Comparison of ENCODE assay signal across 7 mouse cellular contexts in genomic region chr2:20899301-20899700, GRCm38 (mm10).
DNase-seq lines count a peak whose midpoint lies in the region; ATAC-seq and TF ChIP-seq lines count a peak whose summit lies in the region.

No protein-coding gene starts in this region.

- no peaks in the 10 kb centered on the region for H3K4me1 ChIP-seq in kidney, postnatal 0 days (replicated peaks; ENCODE audit: insufficient read depth, low read length)
- H3K4me1 ChIP-seq in liver, embryonic 13.5 days (replicated peaks) = peaks cover 2% of the 10 kb centered on the region

- H3K4me2 ChIP-seq in kidney, postnatal 0 days (ENCODE audit: low read length) = peak overlapping the region; percentile 34; the same call in 1 of the 2 replicates
- H3K4me2 ChIP-seq in liver, embryonic 13.5 days = 0 out of 2 replicates have a peak overlapping the region, but pooled peaks have one; percentile 11

- H3K27ac ChIP-seq in kidney, postnatal 0 days = no peak overlapping the region
- H3K27ac ChIP-seq in liver, embryonic 13.5 days = no peak overlapping the region

- 0 out of 2 replicates have a peak, but pooled peaks have one; percentile 38 for ATAC-seq in kidney, postnatal 0 days (replicated peaks; ENCODE audit: low FRiP score, low read depth)
- ATAC-seq in liver, embryonic 13.5 days (ENCODE audit: low read depth) = peak; percentile 52; the same call in 1 of the 2 replicates

- peak; percentile 54 for DNase-seq in kidney, postnatal 0 days (ENCODE audit: low spot score)
- DNase-seq in kidney, adult 8-10 months = no peak
- peak; percentile 32 for DNase-seq in c-Kit-positive CD71-negative TER-119-negative erythroid progenitor cells, embryonic 14.5 days (ENCODE audit: low read depth)
- no peak for DNase-seq in liver, embryonic 13.5 days
- peak; percentile 74 for DNase-seq in splenic B cell, adult 2 months (ENCODE audit: low read depth, low spot score)
- no peak for DNase-seq in right cerebral cortex, postnatal 36 days (ENCODE audit: low spot score in 2 of 2)
- DNase-seq in embryo, embryonic 10 days (ENCODE audit: low spot score) = no peak

- H3K27me3 ChIP-seq in kidney, postnatal 0 days (ENCODE audit: insufficient read depth, low read length) = no peaks in the 10 kb centered on the region
- no peaks in the 10 kb centered on the region for H3K27me3 ChIP-seq in liver, embryonic 13.5 days
- no peaks in the 10 kb centered on the region for H3K27me3 ChIP-seq in splenic B cell, adult 2 months (ENCODE audit: control insufficient read depth, insufficient read depth, low read length, poor library complexity, severe bottlenecking)

- no peaks in the 10 kb centered on the region for H3K36me3 ChIP-seq in kidney, postnatal 0 days (ENCODE audit: insufficient read depth, low read length)
- H3K36me3 ChIP-seq in liver, embryonic 13.5 days = peaks cover under 1% of the 10 kb centered on the region; the same call in 1 of the 2 replicates
- no peaks in the 10 kb centered on the region for H3K36me3 ChIP-seq in splenic B cell, adult 2 months (ENCODE audit: control insufficient read depth, insufficient read depth, low read length, poor library complexity, severe bottlenecking)

- no peak; the same call in 1 of the 2 replicates for TF ChIP-seq CTCF in kidney, postnatal 0 days (IDR thresholded peaks at IDR 0.05; ENCODE audit: low read depth)

- H3K9me3 ChIP-seq in kidney, postnatal 0 days (replicated peaks; ENCODE audit: low read length) = no peaks in the 10 kb centered on the region
- no peaks in the 10 kb centered on the region for H3K9me3 ChIP-seq in liver, embryonic 13.5 days (replicated peaks)

- H3K4me3 ChIP-seq in kidney, postnatal 0 days (replicated peaks; ENCODE audit: low read depth, low read length) = no peak overlapping the region
- no peak overlapping the region for H3K4me3 ChIP-seq in liver, embryonic 13.5 days (replicated peaks)

- no peak overlapping the region for H3K9ac ChIP-seq in kidney, postnatal 0 days (ENCODE audit: low read depth, low read length)
- no peak overlapping the region for H3K9ac ChIP-seq in liver, embryonic 13.5 days

- WGBS in kidney, postnatal 0 days = 22% methylated on average over 9 of the region's 9 CpGs
- 27% methylated on average over 9 of the region's 9 CpGs for WGBS in liver, embryonic 13.5 days (ENCODE audit: insufficient replicate concordance)

Comparison
In these comparisons a context has a peak if more than half of its experiments do, and no peak if none do; other contexts are left out.
1. DNase-seq: peak in kidney, postnatal 0 days (single experiment), c-Kit-positive CD71-negative TER-119-negative erythroid progenitor cells, embryonic 14.5 days (single experiment) and splenic B cell, adult 2 months (single experiment); none in kidney, adult 8-10 months (0 of 2), liver, embryonic 13.5 days (single experiment), right cerebral cortex, postnatal 36 days (0 of 2) and embryo, embryonic 10 days (single experiment).